Mouse (Mus musculus) heart, postnatal 25 days (tissue): ENCODE measurements at regions not wholly inside any gene's neighbourhood (a gene's known extent, or its start where the extent isn't known, plus 50 kb on each side); places are given as distances from the start of the nearest gene placed in this dataset.
A peak's percentile ranks its signal among the peaks of the same experiment; 100 is the strongest.

Experiments used
- DNase-seq: peaks from one replicate; pipeline ENCODE4 v3.0.0; 2022; ENCODE audit warnings: low spot score
- intact Hi-C: fragments of 180-260 bp; cut with DNase I; formaldehyde crosslinking; loops from one replicate; pipeline ENCODE4 v1.15.1; 2025

DNA sequence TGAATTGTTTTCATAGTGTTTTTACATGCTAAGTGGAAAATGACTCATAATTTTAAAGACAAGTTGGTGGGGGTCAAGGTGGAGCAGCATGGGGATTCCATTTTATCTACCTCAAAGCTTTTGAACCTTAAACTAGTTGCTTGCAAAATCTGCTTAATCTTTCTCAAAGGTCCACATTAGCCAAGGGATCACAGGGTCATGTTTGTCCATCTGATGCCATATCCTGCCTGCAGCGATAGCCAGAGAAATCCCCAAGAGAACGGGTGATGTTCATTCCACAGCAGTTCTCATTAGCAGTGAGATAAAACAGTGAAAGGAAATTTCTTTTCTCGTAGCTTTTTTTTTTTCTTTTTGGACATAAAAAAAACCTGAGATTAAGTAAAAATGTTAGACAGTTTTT, 77.2 kb upstream of the Dcbld2 start:
- intact Hi-C loops: no loop called here
- peak; percentile 2 for DNase-seq

DNA sequence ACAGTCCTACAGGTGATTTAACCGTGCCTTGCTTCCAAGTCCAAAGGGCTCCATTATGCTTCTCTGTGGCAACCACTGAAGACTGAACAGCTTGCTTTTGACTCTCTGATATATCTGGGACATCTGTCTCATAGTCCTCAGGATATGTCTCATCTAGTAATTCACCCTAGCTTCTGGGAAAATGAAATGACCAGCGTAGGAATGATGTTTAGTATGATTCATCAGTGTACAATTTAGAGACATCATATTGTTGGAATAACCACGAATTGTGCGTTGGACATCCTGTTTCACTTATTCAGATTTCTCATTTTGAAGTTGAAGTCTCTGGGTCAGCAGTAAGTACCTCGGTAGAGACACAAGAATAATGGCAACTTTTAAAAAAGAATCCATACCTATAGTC, 64.3 kb upstream of the Dcbld2 start:
- no peak for DNase-seq
- intact Hi-C loops: no loop called here

DNA sequence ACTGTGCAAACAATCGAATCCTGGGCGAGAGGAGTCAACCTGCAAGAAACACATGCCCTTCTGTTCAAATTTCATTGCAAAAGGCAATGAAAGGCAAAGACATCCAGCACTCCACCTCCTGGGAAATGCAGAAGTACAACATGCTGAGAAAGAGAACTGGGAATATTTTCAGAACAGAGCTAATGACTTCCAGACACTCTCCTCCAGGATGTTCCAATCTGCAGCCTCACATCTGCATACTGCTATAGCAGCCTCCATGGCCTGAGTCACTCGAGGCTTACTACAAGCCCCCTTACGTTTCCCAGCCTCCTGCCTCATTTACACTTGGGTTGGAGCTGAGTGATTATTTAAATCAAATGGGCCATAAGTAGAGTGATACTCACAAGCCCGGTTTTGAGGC, 58.9 kb upstream of the Dcbld2 start:
- no peak for DNase-seq
- intact Hi-C loops: loop anchor here (5.0 kb wide), 1 partner anchor 58 kb away; the partner anchor contains the start of gene Dcbld2

GRCm38 (mm10) chr16:58349802-58350201, 58.4 kb upstream of the Dcbld2 start:
- no peak for DNase-seq
- intact Hi-C loops: loop anchor here (5.0 kb wide), 1 partner anchor 57 kb away; the partner anchor contains the start of gene Dcbld2

- DNase-seq: no peak
- intact Hi-C loops: no loop called here
Measured at GRCm38 (mm10) chr16:58352156-58352555, 56.1 kb upstream of the Dcbld2 start.

GRCm38 (mm10) chr16:58354551-58354950, 53.7 kb upstream of the Dcbld2 start:
- DNase-seq: no peak
- intact Hi-C loops: no loop called here
